Mouse (Mus musculus) myocyte (in vitro differentiated cells): ENCODE measurements around the gene Usp51.

Experiments
- CEBPB ChIP-seq: IDR thresholded peaks from 2 replicates; pipeline ENCODE4 v1.6.1; 2011; ENCODE audit warnings: mild to moderate bottlenecking, moderate library complexity; ENCODE audit not compliant: poor library complexity, insufficient read depth, severe bottlenecking
- E2F4 ChIP-seq: IDR thresholded peaks from one replicate; pipeline ENCODE4 v1.6.1; 2011; ENCODE audit warnings: mild to moderate bottlenecking, control low read depth, moderate library complexity; ENCODE audit not compliant: insufficient read depth
- MAX ChIP-seq: IDR thresholded peaks from one replicate; pipeline ENCODE4 v1.6.1; 2011; ENCODE audit warnings: low read depth, mild to moderate bottlenecking, control low read depth
- MYOD1 ChIP-seq, 3 experiments: IDR thresholded peaks; one replicate each; pipeline ENCODE4 v1.6.1; 2011; ENCODE audit warnings: control low read depth in 2 of 3, low read depth in 2 of 3, mild to moderate bottlenecking in 2 of 3, moderate library complexity in 1 of 3; ENCODE audit not compliant: insufficient read length in 2 of 3, control insufficient read depth in 1 of 3
- MYOG ChIP-seq, 3 experiments: IDR thresholded peaks; one replicate each; pipeline ENCODE4 v1.6.1; 2011; ENCODE audit warnings: control low read depth in 2 of 3, low read depth in 2 of 3, mild to moderate bottlenecking in 2 of 3; ENCODE audit not compliant: insufficient read length in 2 of 3, control insufficient read depth in 1 of 3, insufficient read depth in 1 of 3
- POLR2A ChIP-seq: IDR thresholded peaks from one replicate; pipeline ENCODE4 v1.6.1; 2011; ENCODE audit warnings: low read depth, mild to moderate bottlenecking, control low read depth, moderate library complexity; ENCODE audit not compliant: insufficient read length
- POLR2AphosphoS2 ChIP-seq: IDR thresholded peaks from one replicate; pipeline ENCODE4 v1.6.1; 2011; ENCODE audit warnings: low read depth, control low read depth; ENCODE audit not compliant: insufficient read length
- REST ChIP-seq: IDR thresholded peaks from one replicate; pipeline ENCODE4 v1.6.1; 2011; ENCODE audit warnings: mild to moderate bottlenecking, control low read depth, moderate library complexity; ENCODE audit not compliant: insufficient read depth, insufficient read length
- SRF ChIP-seq: IDR thresholded peaks from one replicate; pipeline ENCODE4 v1.6.1; 2011; ENCODE audit warnings: low read depth; ENCODE audit not compliant: control insufficient read depth, insufficient read length
- TCF3 ChIP-seq: IDR thresholded peaks from one replicate; pipeline ENCODE4 v1.6.1; 2011; ENCODE audit warnings: low read depth, control low read depth; ENCODE audit not compliant: insufficient read length
- USF1 ChIP-seq: IDR thresholded peaks from one replicate; pipeline ENCODE4 v1.6.1; 2011; ENCODE audit warnings: low read depth, mild to moderate bottlenecking, control low read depth, moderate library complexity

GRCm38 (mm10) chrX:153006387-153006841 is at the start of gene Usp51:
- TF ChIP-seq POLR2A = no peak
- no peak for TF ChIP-seq MAX
- no peak for TF ChIP-seq USF1
- TF ChIP-seq POLR2AphosphoS2 = no peak
- TF ChIP-seq MYOD1 (IDR thresholded peaks at IDR 0.05; ENCODE audit: control insufficient read depth in 1 of 3, insufficient read length in 2 of 3, low read depth in 2 of 3) = no peak
- no peak for TF ChIP-seq REST
- TF ChIP-seq E2F4 = no peak
- TF ChIP-seq SRF = no peak
- no peak for TF ChIP-seq MYOG (IDR thresholded peaks at IDR 0.05; ENCODE audit: control insufficient read depth in 1 of 3, insufficient read depth in 1 of 3, insufficient read length in 2 of 3, low read depth in 2 of 3)
- TF ChIP-seq TCF3 = no peak
- no peak for TF ChIP-seq CEBPB
